Mouse (Mus musculus) hindbrain, embryonic 15.5 days (tissue): ENCODE results near the gene Fga. TPM values are rescaled to one million over a fixed set of nuclear protein-coding genes. Genes with fewer than 3 reads are reported as not detected.

Source experiments
- ATAC-seq: fragments of 200-750 bp; cut with Nextera tagmentation; 2 replicates; pipeline ENCODE4 v1.8.0; 2017; ENCODE audit warnings: low read depth, moderate number of reproducible peaks, moderate TSS enrichment; ENCODE audit not compliant: low FRiP score
- H3K27ac ChIP-seq: fragments of 300-500 bp; sonication (generic); replicated peaks from 2 replicates; pipeline ENCODE4 v1.5.1; 2015; ENCODE audit warnings: mild to moderate bottlenecking, inconsistent platforms
- H3K27me3 ChIP-seq: fragments of 300-500 bp; sonication (generic); 2 replicates; pipeline ENCODE4 v1.6.1; 2015; ENCODE audit warnings: control low read depth, inconsistent platforms
- H3K36me3 ChIP-seq: fragments of 300-500 bp; sonication (generic); 2 replicates; pipeline ENCODE4 v1.6.1; 2015; ENCODE audit warnings: control low read depth, inconsistent platforms
- H3K4me1 ChIP-seq: fragments of 300-500 bp; sonication (generic); replicated peaks from 2 replicates; pipeline ENCODE4 v1.6.1; 2015; ENCODE audit warnings: control low read depth, inconsistent platforms
- H3K4me2 ChIP-seq: fragments of 300-500 bp; sonication (generic); 2 replicates; pipeline ENCODE4 v1.6.1; 2015; ENCODE audit warnings: moderate library complexity, mild to moderate bottlenecking, inconsistent platforms
- H3K4me3 ChIP-seq: fragments of 300-500 bp; sonication (generic); 2 replicates; pipeline ENCODE4 v1.5.1; 2015; ENCODE audit warnings: mild to moderate bottlenecking, inconsistent platforms
- H3K9ac ChIP-seq: fragments of 300-500 bp; sonication (generic); 2 replicates; pipeline ENCODE4 v1.6.1; 2015; ENCODE audit warnings: inconsistent platforms
- H3K9me3 ChIP-seq: fragments of 300-500 bp; sonication (generic); 2 replicates; pipeline ENCODE4 v1.6.1; 2016; ENCODE audit warnings: control low read depth, inconsistent platforms
- WGBS: fragments of 180-500 bp; shearing (Covaris S2); methylation state at CpG from one replicate; pipeline ENCODE4 v1.1.7; 2015; 5-methylcytosine and 5-hydroxymethylcytosine counted together
- polyA plus RNA-seq: library from polyadenylated mRNA; unstranded; fragments of >200 nt; fragmentation: Nextera tagmentation; extraction: Ambion mirVana; gene quantifications from 2 replicates; pipeline ENCODE4 v1.2.1, GENCODE M21; 2015

Gene Fga
- polyA plus RNA-seq, 1 experiment from 2014 or later: 0.12 TPM

DNA sequence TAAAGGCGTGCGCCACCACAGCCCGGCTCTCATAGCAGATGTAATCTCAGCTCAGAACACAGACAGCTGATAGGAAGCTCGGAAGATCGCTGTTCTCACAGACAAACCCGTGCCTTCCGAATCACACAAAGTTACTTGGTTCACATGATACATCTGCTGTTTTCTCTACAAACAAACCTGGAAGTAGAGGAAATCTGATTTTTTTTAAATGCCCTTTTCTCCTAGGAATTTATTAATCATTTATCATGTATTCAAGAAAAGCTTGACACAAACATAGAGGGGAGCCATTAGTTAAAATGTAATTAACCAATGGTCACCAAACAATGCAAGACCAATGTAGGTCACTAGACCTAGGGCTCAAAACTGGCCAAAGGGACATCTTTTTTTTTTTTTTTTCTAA, 21.1 kb upstream of the Fga start:
- 94% methylated on average over 7 of the region's 7 CpGs for WGBS
- Histone ChIP-seq H3K9me3 (no peaks in the 10 kb centered on the region), H3K4me2 (no peak overlapping the region), H3K36me3 (no peaks in the 10 kb centered on the region), H3K27ac (no peak overlapping the region), H3K27me3 (no peaks in the 10 kb centered on the region), H3K9ac (no peak overlapping the region), H3K4me3 (no peak overlapping the region), H3K4me1 (no peaks in the 10 kb centered on the region)
- ATAC-seq: no peak

DNA sequence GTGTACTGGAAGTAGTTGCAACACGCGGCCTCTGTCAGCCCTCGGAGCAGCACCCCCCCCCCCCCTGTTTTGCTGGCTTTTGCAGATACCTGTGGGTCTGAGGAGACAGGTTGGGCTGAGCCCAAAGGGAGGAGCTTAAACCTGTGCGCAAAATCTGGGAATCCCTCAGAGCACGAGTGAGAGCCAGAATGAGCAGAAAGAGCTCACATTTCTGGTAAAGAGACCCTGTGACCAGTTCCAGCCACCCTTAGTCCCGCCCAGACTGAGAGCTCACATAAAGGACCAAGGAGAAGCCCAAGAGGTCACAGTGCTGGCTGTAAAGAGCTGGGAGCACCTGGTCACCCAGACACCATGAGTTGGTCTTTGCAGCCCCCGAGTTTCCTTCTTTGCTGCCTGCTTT, 18.3 kb upstream of the Fga start, which contains the start of gene Fgg:
Gene Fgg (plus strand): TSS at position 168 of the 400 bp plus-strand sequence.
- Histone ChIP-seq H3K9ac (no peak within 1 kb of the TSS), H3K27me3 (no peaks in the 10 kb centered on the region), H3K27ac (no peak within 1 kb of the TSS), H3K36me3 (no peaks in the 10 kb centered on the region), H3K4me1 (no peaks in the 10 kb centered on the region), H3K9me3 (no peaks in the 10 kb centered on the region), H3K4me2 (no peak within 1 kb of the TSS), H3K4me3 (no peak within 1 kb of the TSS)
- WGBS: 62% methylated on average over 7 of the region's 7 CpGs
- no peak for ATAC-seq

DNA sequence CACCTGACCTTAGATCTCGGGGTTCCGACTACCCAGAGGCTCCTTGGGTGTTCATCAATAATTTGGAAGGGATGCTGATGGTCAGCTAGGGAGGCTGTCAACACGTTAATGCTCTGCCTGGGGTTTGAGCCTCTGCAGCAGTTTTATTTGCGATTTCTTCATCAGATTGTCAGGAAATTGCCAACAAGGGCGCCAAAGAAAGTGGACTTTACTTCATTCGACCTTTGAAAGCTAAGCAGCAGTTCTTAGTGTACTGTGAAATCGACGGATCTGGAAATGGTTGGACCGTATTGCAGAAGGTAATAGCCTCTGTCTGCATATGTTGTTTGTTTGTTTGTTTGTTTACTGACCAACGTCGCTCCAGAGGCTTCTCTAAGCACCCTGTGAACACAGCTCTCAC, 15.6 kb upstream of the Fga start:
- Histone ChIP-seq H3K27me3 (no peaks in the 10 kb centered on the region), H3K9me3 (no peaks in the 10 kb centered on the region), H3K4me1 (no peaks in the 10 kb centered on the region), H3K4me3 (no peak overlapping the region), H3K36me3 (no peaks in the 10 kb centered on the region), H3K4me2 (no peak overlapping the region), H3K27ac (no peak overlapping the region), H3K9ac (no peak overlapping the region)
- ATAC-seq: no peak
- 84% methylated on average over 11 of the region's 11 CpGs for WGBS

DNA sequence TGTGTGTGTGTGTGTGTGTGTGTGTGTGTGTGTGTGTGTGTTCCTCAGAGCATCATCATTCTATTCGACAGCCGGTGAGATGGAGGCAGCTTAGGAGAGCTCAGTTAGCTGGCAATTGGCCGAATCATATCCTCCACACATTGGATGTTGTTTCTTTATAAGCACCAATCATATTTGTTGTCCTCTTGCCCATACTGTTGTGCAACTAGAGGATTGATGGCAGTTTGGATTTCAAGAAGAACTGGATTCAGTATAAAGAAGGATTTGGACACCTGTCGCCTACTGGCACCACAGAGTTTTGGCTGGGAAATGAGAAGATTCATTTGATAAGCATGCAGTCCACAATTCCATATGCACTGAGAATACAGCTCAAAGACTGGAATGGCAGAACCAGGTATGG, 14.7 kb upstream of the Fga start:
- Histone ChIP-seq H3K36me3 (no peaks in the 10 kb centered on the region), H3K27me3 (no peaks in the 10 kb centered on the region), H3K9me3 (no peaks in the 10 kb centered on the region), H3K4me2 (no peak overlapping the region), H3K9ac (no peak overlapping the region), H3K4me3 (no peak overlapping the region), H3K27ac (no peak overlapping the region), H3K4me1 (no peaks in the 10 kb centered on the region)
- ATAC-seq: no peak
- WGBS: 96% methylated on average over 4 of the region's 4 CpGs

DNA sequence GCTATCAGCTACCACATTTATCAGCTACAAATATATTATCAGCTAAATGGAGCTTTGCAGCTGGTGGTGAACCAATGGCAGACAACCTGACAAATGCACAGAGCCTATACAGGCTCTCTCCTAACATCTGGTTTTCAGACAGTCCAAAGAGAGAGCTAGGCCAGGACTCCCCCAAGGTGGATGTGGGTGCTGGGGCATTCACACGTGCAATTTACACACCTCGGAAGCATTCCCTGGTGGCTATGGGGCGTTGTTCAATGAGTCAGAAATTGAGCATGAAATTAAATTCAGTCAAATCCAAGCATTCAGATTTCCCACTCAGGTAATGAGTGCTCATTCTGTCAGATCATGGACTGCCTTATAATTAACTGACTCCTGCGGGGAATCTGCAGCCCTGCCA, 14.3 kb upstream of the Fga start:
- H3K36me3 ChIP-seq: no peaks in the 10 kb centered on the region
- no peaks in the 10 kb centered on the region for H3K27me3 ChIP-seq
- H3K9ac ChIP-seq: no peak overlapping the region
- H3K4me2 ChIP-seq: no peak overlapping the region
- no peaks in the 10 kb centered on the region for H3K9me3 ChIP-seq
- WGBS: 52% methylated on average over 4 of the region's 4 CpGs
- no peak overlapping the region for H3K27ac ChIP-seq
- peak; percentile 63 for ATAC-seq
- H3K4me3 ChIP-seq: no peak overlapping the region
- H3K4me1 ChIP-seq: no peaks in the 10 kb centered on the region

DNA sequence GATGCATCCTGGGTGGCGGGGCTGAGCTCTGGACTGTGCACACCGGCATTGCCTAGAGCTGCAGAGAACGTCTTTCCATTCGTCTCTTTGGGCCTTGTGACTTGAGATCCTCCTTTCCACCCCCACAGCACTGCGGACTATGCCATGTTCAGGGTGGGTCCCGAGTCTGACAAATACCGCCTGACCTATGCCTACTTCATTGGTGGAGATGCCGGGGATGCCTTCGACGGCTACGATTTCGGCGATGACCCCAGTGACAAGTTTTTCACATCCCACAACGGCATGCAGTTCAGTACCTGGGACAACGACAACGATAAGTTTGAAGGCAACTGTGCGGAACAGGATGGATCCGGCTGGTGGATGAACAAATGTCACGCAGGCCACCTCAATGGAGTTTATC, 13.2 kb upstream of the Fga start:
- Histone ChIP-seq H3K9me3 (no peaks in the 10 kb centered on the region), H3K4me2 (no peak overlapping the region), H3K4me1 (no peaks in the 10 kb centered on the region), H3K27ac (no peak overlapping the region), H3K9ac (no peak overlapping the region), H3K4me3 (no peak overlapping the region), H3K27me3 (no peaks in the 10 kb centered on the region), H3K36me3 (no peaks in the 10 kb centered on the region)
- no peak for ATAC-seq
- whole genome bisulfite sequencing: 95% methylated on average over 19 of the region's 19 CpGs

DNA sequence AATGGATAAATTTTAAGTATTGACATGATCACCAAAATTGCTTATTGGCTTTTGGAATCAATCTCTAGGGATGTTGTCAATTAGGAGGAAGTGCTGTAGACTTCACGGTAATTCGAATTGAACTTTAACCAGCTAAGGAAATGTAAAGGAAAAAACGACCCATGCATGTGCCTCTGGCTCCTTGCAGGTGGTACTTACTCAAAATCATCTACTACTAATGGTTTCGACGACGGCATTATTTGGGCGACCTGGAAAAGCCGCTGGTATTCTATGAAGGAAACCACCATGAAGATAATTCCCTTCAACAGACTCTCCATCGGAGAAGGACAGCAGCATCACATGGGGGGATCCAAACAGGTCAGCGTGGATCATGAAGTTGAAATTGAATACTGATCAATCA, 11.9 kb upstream of the Fga start:
- Histone ChIP-seq H3K36me3 (no peaks in the 10 kb centered on the region), H3K9ac (no peak overlapping the region), H3K9me3 (no peaks in the 10 kb centered on the region), H3K4me2 (no peak overlapping the region), H3K27me3 (no peaks in the 10 kb centered on the region), H3K27ac (no peak overlapping the region), H3K4me1 (no peaks in the 10 kb centered on the region), H3K4me3 (no peak overlapping the region)
- WGBS: 89% methylated on average over 10 of the region's 10 CpGs
- no peak for ATAC-seq

DNA sequence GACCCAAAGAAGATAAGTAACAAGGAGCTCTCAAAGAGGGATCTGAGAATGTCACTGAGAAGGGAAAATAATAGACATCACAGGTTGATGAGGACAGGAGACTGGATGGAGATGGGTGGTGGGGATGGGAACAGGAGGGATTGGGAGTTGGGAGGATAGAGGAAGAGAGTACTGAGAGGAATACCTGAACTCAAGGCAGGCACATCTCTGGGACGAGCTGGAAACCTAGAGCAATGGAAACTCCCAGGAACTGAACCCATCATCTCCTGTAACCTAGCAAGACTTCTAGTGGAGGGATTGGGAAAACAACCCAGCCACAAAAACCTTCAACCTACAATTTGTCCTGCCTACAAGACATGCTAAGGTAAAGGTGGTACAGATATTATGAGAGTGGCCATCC, 9.6 kb upstream of the Fga start:
- no peak overlapping the region for H3K4me3 ChIP-seq
- ATAC-seq: no peak
- WGBS: 77% methylated on average over 1 of the region's 1 CpGs

DNA sequence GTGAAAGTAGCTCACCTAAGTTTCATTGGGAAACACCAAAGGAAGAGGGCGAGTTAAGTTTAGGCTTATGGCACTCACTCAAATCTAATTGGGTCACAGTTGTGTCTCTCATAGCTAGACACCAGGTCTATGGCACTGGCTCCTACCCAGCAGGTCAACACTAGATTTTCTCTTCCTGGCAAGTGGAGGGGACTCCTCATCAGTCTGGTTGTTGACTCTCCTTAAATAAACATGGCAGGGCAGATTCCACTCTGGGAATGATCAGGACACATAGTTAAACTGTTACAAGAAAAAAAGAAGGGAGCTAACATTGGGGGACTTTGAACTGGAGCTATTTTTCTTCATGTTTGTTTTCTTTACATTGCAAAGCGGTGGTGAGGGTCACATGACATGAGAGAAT, 5.5 kb upstream of the Fga start:
- no peaks in the 10 kb centered on the region for H3K27me3 ChIP-seq
- no peak overlapping the region for H3K4me2 ChIP-seq
- H3K27ac ChIP-seq: no peak overlapping the region
- H3K9ac ChIP-seq: no peak overlapping the region
- WGBS: 89% methylated on average over 2 of the region's 2 CpGs
- no peaks in the 10 kb centered on the region for H3K4me1 ChIP-seq
- no peaks in the 10 kb centered on the region for H3K9me3 ChIP-seq
- no peak for ATAC-seq
- no peaks in the 10 kb centered on the region for H3K36me3 ChIP-seq
- no peak overlapping the region for H3K4me3 ChIP-seq

More for the DNA sequence above, 9.6 kb upstream of the Fga start:
- Histone ChIP-seq H3K27me3 (no peaks in the 10 kb centered on the region), H3K9me3 (no peaks in the 10 kb centered on the region), H3K9ac (no peak overlapping the region), H3K27ac (no peak overlapping the region), H3K4me2 (no peak overlapping the region), H3K4me1 (no peaks in the 10 kb centered on the region), H3K36me3 (no peaks in the 10 kb centered on the region)

DNA sequence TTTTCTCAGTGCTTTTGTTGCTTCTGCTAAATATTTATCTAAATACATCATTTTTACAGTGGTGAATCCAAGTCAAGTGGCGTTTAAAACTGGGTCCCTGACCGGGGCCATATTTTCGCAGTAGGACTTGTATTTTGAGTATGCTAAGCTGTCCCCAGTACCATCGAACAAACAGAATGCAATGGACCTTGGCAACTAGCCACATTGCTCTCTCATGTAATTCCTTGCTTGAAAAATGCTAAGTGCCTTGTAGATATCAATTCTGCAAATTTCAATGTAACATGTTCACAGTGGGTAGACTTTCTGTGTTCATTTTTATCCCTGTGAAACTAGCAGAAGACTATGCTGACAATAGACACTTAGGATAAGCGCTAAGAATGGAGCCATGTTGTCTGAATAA, 4.7 kb upstream of the Fga start:
- no peak for ATAC-seq
- no peaks in the 10 kb centered on the region for H3K36me3 ChIP-seq
- H3K9me3 ChIP-seq: no peaks in the 10 kb centered on the region
- H3K27ac ChIP-seq: no peak overlapping the region
- no peaks in the 10 kb centered on the region for H3K27me3 ChIP-seq
- H3K9ac ChIP-seq: no peak overlapping the region
- no peak overlapping the region for H3K4me3 ChIP-seq
- no peaks in the 10 kb centered on the region for H3K4me1 ChIP-seq
- 87% methylated on average over 5 of the region's 5 CpGs for WGBS
- H3K4me2 ChIP-seq: no peak overlapping the region

DNA sequence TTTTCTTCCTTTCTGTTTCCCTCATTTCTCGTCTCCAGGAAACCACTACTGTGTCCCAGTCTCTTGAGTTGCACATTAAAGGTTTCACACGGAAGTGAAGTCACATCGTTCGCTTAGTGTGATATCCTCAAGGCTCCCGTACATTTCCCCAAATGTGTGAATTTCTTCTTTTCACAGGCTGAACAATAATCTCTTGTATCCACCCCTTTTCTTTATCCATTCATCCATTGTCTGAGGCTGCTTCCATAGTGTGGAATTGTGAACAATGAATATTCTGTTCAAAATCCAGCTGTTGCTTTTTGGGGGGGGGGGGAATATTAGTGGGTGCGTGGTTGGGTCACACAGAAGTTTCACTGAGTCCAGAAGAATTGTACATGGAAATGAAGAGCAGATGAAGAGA, 840 bp upstream of the Fga start:
- 63% methylated on average over 6 of the region's 6 CpGs for WGBS
- H3K9ac ChIP-seq: no peak overlapping the region
- no peak overlapping the region for H3K4me2 ChIP-seq
- no peak overlapping the region for H3K4me3 ChIP-seq
- no peak for ATAC-seq
- no peaks in the 10 kb centered on the region for H3K36me3 ChIP-seq
- H3K27ac ChIP-seq: no peak overlapping the region
- no peaks in the 10 kb centered on the region for H3K4me1 ChIP-seq
- H3K9me3 ChIP-seq: no peaks in the 10 kb centered on the region
- H3K27me3 ChIP-seq: no peaks in the 10 kb centered on the region

DNA sequence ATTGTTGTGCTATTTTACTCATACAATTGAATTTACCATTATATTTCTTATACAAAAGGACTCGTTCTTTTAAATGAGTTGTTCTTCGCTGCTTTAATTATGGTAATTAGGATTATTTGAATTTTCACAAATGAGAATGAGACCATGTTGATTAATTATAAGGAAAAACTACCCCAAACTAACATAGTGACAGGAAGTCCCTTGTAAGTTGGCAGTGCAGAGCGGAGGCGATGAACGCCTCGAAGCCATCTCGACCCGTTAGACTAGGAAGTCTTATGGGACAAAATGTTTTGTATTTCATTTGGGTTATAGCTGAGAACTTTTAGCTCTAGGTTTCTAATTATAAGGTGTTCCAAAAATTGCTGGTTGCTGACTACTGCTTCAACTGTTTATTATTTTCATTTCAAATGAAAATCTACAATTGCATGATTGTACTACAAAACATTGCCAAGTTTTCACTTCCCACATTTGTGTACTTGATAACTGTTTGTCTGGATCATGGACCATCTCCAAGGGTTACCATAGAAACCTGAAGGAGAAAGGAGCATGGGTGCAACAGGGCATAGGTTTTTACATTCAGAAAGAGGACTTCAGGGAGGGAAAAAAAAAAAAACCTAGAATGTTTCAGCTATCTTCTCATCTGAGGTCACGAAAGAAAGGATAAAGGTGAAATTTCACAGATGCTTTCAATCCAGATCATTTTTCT, 1.8 kb downstream of the Fga start:
- Histone ChIP-seq H3K27ac (no peak overlapping the region), H3K27me3 (no peaks in the 10 kb centered on the region), H3K4me2 (no peak overlapping the region), H3K9me3 (no peaks in the 10 kb centered on the region), H3K36me3 (no peaks in the 10 kb centered on the region), H3K9ac (no peak overlapping the region), H3K4me3 (no peak overlapping the region), H3K4me1 (no peaks in the 10 kb centered on the region)
- WGBS: 82% methylated on average over 9 of the region's 9 CpGs
- ATAC-seq: no peak

DNA sequence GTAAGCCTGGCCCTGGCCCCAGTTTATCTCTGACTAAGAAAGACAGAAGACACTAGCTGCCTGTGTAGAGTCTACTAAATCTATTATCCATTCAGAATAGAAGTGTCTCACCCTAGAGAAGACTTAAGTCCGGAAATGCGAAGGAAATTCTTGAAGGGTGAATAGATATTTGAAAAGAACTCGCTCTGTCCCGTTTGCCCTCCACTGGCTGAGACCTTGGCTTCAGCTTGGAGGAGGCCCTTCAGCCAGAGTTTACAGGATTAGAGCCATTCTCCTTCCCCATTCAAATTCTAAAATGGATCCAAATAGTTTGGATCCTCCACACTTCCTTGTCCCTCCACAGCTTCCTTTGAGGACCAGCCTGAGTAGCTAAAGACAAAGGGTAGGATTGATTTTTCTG, 4.5 kb downstream of the Fga start:
- Histone ChIP-seq H3K27ac (no peak overlapping the region), H3K27me3 (no peaks in the 10 kb centered on the region), H3K9me3 (no peaks in the 10 kb centered on the region), H3K4me3 (no peak overlapping the region), H3K4me1 (no peaks in the 10 kb centered on the region), H3K4me2 (no peak overlapping the region), H3K9ac (no peak overlapping the region), H3K36me3 (no peaks in the 10 kb centered on the region)
- 92% methylated on average over 4 of the region's 4 CpGs for WGBS
- no peak for ATAC-seq
